Mouse (Mus musculus) ES-E14 (cell line): Measurements from ENCODE around the gene Hspa4l.

ENCODE experiments used
- CHD2 ChIP-seq: IDR thresholded peaks from 2 replicates; pipeline ENCODE4 v1.6.1; 2014; ENCODE audit warnings: mild to moderate bottlenecking, low read depth, low read length, inconsistent platforms
- MAFK ChIP-seq: IDR thresholded peaks from 2 replicates; pipeline ENCODE4 v1.6.1; 2014; ENCODE audit warnings: mild to moderate bottlenecking, low read depth, low read length, inconsistent platforms; ENCODE audit not compliant: insufficient read depth
- ZC3H11A ChIP-seq: IDR thresholded peaks from 2 replicates; pipeline ENCODE4 v1.6.1; 2012; ENCODE audit warnings: low read depth, mild to moderate bottlenecking, inconsistent platforms, low read length, borderline replicate concordance
- ZNF384 ChIP-seq: IDR thresholded peaks from 2 replicates; pipeline ENCODE4 v1.6.1; 2012; ENCODE audit warnings: low read depth, low read length, inconsistent platforms

- TF ChIP-seq CHD2 (no peak), MAFK (no peak), ZNF384 (no peak), ZC3H11A (no peak)
Observed at GRCm38 (mm10) chr3:40809894-40810293, 65.6 kb downstream of the Hspa4l start.
